Mouse (Mus musculus): ENCODE measurements around the gene Gm16442.
"Not testable (repeated sequence)": the region's sequence is repeated elsewhere in the genome, so short reads cannot be mapped to it uniquely, and the experiment has no call there.

Gm16442 gene

GRCm38 (mm10) chr7:20122479-20122878, at the start of gene Gm16442:
Gm16442 (minus strand) TSS chr7:20122579.
- not testable (repeated sequence) for DNase-seq (ENCODE audit: low read depth)

- DNase-seq (ENCODE audit: low read depth) = not testable (repeated sequence)
Observed at GRCm38 (mm10) chr7:20168277-20168676, 45.9 kb upstream of the Gm16442 start, which contains the start of gene Vmn1r94. Vmn1r94 (minus strand) TSS chr7:20168377.

GRCm38 (mm10) chr7:20138988-20139387, 16.6 kb upstream of the Gm16442 start, which contains the start of gene Vmn1r93:
Vmn1r93 (minus strand) TSS chr7:20139088.
- DNase-seq (ENCODE audit: low read depth) = not testable (repeated sequence)

- not testable (repeated sequence) for DNase-seq (ENCODE audit: low read depth)
Observed at GRCm38 (mm10) chr7:20099380-20099779, 23.0 kb downstream of the Gm16442 start, which contains the start of gene Vmn1r91. Vmn1r91 (plus strand) TSS chr7:20099680.

GRCm38 (mm10) chr7:20078118-20078517, 44.3 kb downstream of the Gm16442 start:
- DNase-seq (ENCODE audit: low read depth) = not testable (repeated sequence)
